Mouse (Mus musculus): Measurements from ENCODE around the gene Sod1.
"Not testable (repeated sequence)": the region's sequence is repeated elsewhere in the genome, so short reads cannot be mapped to it uniquely, and the experiment has no call there.

The Sod1 gene

DNA sequence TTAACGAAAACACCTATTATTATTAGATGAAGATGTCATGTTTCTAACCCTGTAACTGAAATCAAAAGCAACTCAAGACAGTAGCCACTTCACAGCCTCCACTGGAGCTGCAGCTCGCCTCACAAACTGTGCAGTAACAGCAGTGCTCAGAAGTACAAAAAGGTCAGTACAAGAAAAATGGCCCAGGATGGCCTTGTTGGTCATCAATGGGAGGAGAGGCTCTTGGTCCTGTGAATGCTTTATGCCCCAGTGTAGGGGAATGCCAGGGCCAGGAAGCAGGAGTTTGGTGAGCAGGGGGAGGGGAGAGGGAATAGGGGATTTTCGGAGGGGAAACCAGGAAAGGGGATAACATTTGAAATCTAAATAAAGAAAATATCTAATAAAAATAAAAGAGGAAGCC, 30.7 kb downstream of the Sod1 start:
- not testable (repeated sequence) for DNase-seq (ENCODE audit: low spot score in 2 of 2)

DNA sequence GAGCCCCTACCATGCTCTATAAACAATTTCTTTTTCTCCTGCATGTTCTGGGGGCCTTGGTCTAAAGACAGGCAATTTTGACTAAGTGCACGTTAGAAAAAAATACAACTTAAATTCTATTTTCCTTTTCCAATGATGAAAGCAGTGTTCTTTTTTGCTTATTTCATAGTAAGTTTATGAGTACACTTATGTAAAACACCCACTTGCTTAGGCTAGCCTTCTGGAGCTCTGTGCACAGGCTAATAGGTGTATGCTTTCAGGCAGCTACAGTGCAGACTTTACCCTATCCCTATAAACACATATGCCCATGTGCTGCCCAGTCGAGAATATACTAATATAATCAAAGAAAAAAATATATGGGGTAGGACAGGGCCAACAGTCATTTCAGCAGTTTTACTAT, 32.0 kb downstream of the Sod1 start:
- DNase-seq (ENCODE audit: low spot score in 2 of 2) = no peak

DNA sequence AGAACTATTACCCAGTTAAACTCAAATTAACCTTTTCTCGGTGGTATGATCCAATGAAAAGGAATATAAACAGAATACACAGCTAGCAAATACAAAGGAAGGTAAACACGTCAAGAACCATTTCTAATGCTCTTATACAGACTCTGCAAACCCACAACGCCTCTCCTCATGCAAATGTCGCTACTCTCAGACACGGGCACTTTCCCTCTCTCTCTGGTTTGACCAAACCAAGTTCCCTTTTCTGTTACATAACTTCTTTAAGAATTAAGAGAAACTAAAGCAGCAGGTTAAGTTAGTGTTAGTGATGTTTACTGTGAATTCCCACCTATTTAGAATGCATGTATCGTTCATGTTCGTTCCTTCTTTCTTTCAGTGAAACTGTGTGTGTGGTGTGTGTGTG, 38.4 kb downstream of the Sod1 start:
- no peak for DNase-seq (ENCODE audit: low spot score in 2 of 2)

GRCm38 (mm10) chr16:90259623-90260022, 39.1 kb downstream of the Sod1 start:
- DNase-seq (ENCODE audit: low spot score in 2 of 2) = no peak

- DNase-seq (ENCODE audit: low spot score in 2 of 2) = no peak
These were observed 39.5 kb downstream of the Sod1 start for GRCm38 (mm10) chr16:90260097-90260496.

GRCm38 (mm10) chr16:90261791-90262190, 41.2 kb downstream of the Sod1 start:
- DNase-seq (ENCODE audit: low spot score in 2 of 2) = no peak

GRCm38 (mm10) chr16:90264021-90264420, 43.5 kb downstream of the Sod1 start:
- DNase-seq (ENCODE audit: low spot score in 2 of 2) = no peak

- DNase-seq (ENCODE audit: low spot score in 2 of 2) = no peak
These were observed 44.6 kb downstream of the Sod1 start for GRCm38 (mm10) chr16:90265106-90265505.

DNA sequence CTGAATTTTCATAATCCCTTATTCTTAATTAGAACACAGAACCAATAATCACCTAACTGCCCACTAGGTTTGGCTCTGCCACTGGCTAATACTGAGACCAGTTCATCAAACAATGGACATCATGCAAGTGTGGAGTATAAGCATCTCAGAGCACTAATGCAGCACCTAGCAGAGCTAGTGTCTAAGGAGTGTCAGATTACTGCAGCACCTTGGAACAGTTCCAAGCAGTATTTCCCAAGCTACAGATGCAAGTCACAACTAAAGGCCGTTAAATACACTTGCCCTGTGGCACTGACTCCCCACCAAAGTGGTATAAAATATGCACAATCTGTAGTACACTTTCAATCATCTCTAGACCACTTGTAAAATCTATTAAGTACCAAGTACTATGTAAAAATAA, 46.0 kb downstream of the Sod1 start:
- no peak for DNase-seq (ENCODE audit: low spot score in 2 of 2)

DNA sequence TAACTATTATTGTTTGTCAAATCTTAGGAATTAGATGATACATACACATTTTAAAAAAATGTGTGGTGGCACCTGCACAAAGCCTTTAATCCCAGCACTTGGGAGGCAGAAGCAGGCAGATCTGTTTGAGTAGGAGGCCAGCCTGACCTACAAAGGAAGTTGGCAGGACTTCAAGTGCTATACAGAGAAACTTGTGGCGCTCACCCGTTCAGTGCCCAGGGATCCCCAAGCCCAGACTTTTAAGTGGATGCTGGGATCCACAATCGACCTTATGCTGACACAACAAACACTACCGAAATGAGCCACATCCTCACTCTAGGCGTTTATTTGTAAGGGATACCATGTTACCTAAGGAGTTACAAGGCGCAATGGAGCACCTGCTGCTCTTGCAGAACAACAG, 55.0 kb downstream of the Sod1 start:
- no peak for DNase-seq (ENCODE audit: low spot score in 2 of 2)

Measured in right cerebral cortex, postnatal 10 days (tissue).